Mouse (Mus musculus): Measurements from ENCODE around the gene Abcc6. TPM values are rescaled to one million over a fixed set of nuclear protein-coding genes. Genes with fewer than 3 reads are reported as not detected.

Abcc6 gene
- total RNA-seq, 2 experiments from 2014 or later = 5.2 to 5.9 TPM

Other genes with a start within 250 kb of the Abcc6 start
- gene Lmtk3, start 246.6 kb downstream of the Abcc6 start, total RNA-seq (2021) = 100 to 1,000 TPM; 261 to 275 TPM
- gene Sult2b1, start 245.6 kb downstream of the Abcc6 start, total RNA-seq (2021) = 10 to 100 TPM in 1 of 2 experiments, 1 to 10 TPM in 1; 10.0 to 13.0 TPM
- 100 to 1,000 TPM; 227 to 229 TPM for gene Cyth2, start 215.7 kb downstream of the Abcc6 start, total RNA-seq (2021)
- gene Kcnj14, start 205.5 kb downstream of the Abcc6 start, total RNA-seq (2021) = 1 to 10 TPM; 1.8 to 1.9 TPM
- 10 to 100 TPM; 21.0 to 22.2 TPM for gene Grwd1, start 199.4 kb downstream of the Abcc6 start, total RNA-seq (2021)
- 10 to 100 TPM; 87.1 to 98.6 TPM for gene Kdelr1, start 157.5 kb downstream of the Abcc6 start, total RNA-seq (2021)
- 10 to 100 TPM; 21.2 to 22.3 TPM for gene Grin2d, start 151.9 kb downstream of the Abcc6 start, total RNA-seq (2021)
- under 1 TPM; 0.36 to 0.53 TPM for gene Syngr4, start 133.6 kb downstream of the Abcc6 start, total RNA-seq (2021)
- gene Tmem143, start 133.4 kb downstream of the Abcc6 start, total RNA-seq (2021) = 10 to 100 TPM; 22.1 to 25.7 TPM
- 1 to 10 TPM; 5.3 to 5.6 TPM for gene Emp3, start 108.9 kb downstream of the Abcc6 start, total RNA-seq (2021)
- 1 to 10 TPM; 1.4 to 2.1 TPM for gene Ccdc114, start 106.2 kb downstream of the Abcc6 start, total RNA-seq (2021)
- 100 to 1,000 TPM; 120 TPM for gene Nomo1, start 3.4 kb upstream of the Abcc6 start, total RNA-seq (2021)
- gene Kcnj11, start 70.5 kb upstream of the Abcc6 start, total RNA-seq (2021) = 10 to 100 TPM; 29.2 to 30.5 TPM
- gene Abcc8, start 149.7 kb upstream of the Abcc6 start, total RNA-seq (2021) = 10 to 100 TPM; 37.1 to 37.4 TPM
- gene Ush1c, start 208.2 kb upstream of the Abcc6 start, total RNA-seq (2021) = under 1 TPM in 1 of 2 experiments, not detected in 1; 0.74 TPM
- under 1 TPM; 0.21 to 0.24 TPM for gene Otog, start 210.7 kb upstream of the Abcc6 start, total RNA-seq (2021)